ENCODE assay signal across 26 mouse cellular contexts in the genomic region with DNA sequence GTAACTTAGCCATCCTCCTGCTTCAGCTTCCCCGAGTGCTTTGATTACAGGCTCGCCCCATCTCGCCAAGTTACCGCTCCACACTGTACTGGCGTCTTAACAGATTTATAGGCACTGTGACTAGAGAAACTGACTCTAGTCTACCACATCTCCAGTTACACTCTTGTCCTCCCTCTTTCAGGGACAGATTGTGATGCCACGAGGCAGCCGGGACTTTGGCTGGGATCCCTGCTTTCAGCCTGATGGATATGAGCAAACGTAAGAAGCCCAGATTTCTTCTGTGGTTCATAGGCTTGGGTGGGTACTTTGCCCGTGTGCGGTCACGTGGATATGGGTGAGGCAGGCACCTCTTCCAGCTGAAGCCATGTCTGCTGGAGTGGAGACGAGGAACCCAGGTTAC. TPM values are rescaled to one million over a fixed set of nuclear protein-coding genes. Genes with fewer than 3 reads are reported as not detected.
"Had no signal": no experiment of that assay in that cellular context is flagged by ENCODE, and none has a peak within 500 bp of the region (broad histone marks: within the 10 kb centered on the region; RNA-seq: fewer than 3 reads in every experiment).

No protein-coding gene starts in this region.

- H3K4me3 ChIP-seq: gastrocnemius, adult 2 months; heart, embryonic 10.5 days; heart, embryonic 12.5 days; hindbrain, embryonic 10.5 days; hindbrain, embryonic 12.5 days; intestine, embryonic 15.5 days; left cerebral cortex, adult 2 months; limb, embryonic 10.5 days; limb, embryonic 12.5 days; liver, embryonic 13.5 days; liver, embryonic 15.5 days had no signal

- H3K27ac ChIP-seq: gastrocnemius, adult 2 months; heart, embryonic 10.5 days; hindbrain, embryonic 10.5 days; hindbrain, embryonic 12.5 days; hindbrain, embryonic 14.5 days; intestine, embryonic 15.5 days; left cerebral cortex, adult 2 months; limb, embryonic 10.5 days; limb, embryonic 12.5 days; liver, embryonic 13.5 days; liver, embryonic 15.5 days had no signal

- ATAC-seq: hindbrain, embryonic 16.5 days; inflammation-experienced regulatory T-cells, adult 6 months; intestine, embryonic 15.5 days; intestine, postnatal 0 days; liver, postnatal 0 days had no signal

- DNase-seq: gastrocnemius, adult 2 months; gastrocnemius, postnatal 10 days; gastrocnemius, postnatal 25 days; heart, adult 18-20 months; heart, postnatal 10 days; heart, postnatal 4 days; kidney, adult 18-20 months; kidney, adult 8-10 months; kidney, postnatal 10 days; kidney, postnatal 25 days; liver; liver, embryonic 13.5 days; liver, postnatal 0 days had no signal

RNA-seq across cellular contexts. Expression of a gene that starts 18.2 kb away (rescaled TPM):
- polyA plus RNA-seq: liver, postnatal 0 days had no signal
